Mouse (Mus musculus) intestine, embryonic 15.5 days (tissue): ENCODE measurements at regions not wholly inside any gene's neighbourhood (a gene's known extent, or its start where the extent isn't known, plus 50 kb on each side); places are given as distances from the start of the nearest gene placed in this dataset.

ENCODE experiments used
- ATAC-seq: fragments of 200-750 bp; cut with Nextera tagmentation; 2 replicates; pipeline ENCODE4 v1.8.0; 2017; ENCODE audit warnings: moderate TSS enrichment, moderate library complexity
- H3K27ac ChIP-seq: fragments of 300-500 bp; sonication (generic); 2 replicates; pipeline ENCODE4 v1.5.1; 2015; ENCODE audit warnings: mild to moderate bottlenecking, inconsistent platforms
- H3K27me3 ChIP-seq: fragments of 300-500 bp; sonication (generic); replicated peaks from 2 replicates; pipeline ENCODE4 v1.6.1; 2015; ENCODE audit warnings: inconsistent platforms
- H3K36me3 ChIP-seq: fragments of 300-500 bp; sonication (generic); 2 replicates; pipeline ENCODE4 v1.6.1; 2015; ENCODE audit warnings: inconsistent platforms
- H3K4me1 ChIP-seq: fragments of 300-500 bp; sonication (generic); replicated peaks from 2 replicates; pipeline ENCODE4 v1.6.1; 2015; ENCODE audit warnings: inconsistent platforms
- H3K4me2 ChIP-seq: fragments of 300-500 bp; sonication (generic); replicated peaks from 2 replicates; pipeline ENCODE4 v1.6.1; 2015; ENCODE audit warnings: mild to moderate bottlenecking, inconsistent platforms
- H3K4me3 ChIP-seq: fragments of 300-500 bp; sonication (generic); replicated peaks from 2 replicates; pipeline ENCODE4 v1.5.1; 2015; ENCODE audit warnings: inconsistent platforms
- H3K9ac ChIP-seq: fragments of 300-500 bp; sonication (generic); 2 replicates; pipeline ENCODE4 v1.6.1; 2015; ENCODE audit warnings: inconsistent platforms
- H3K9me3 ChIP-seq: fragments of 300-500 bp; sonication (generic); 2 replicates; pipeline ENCODE4 v1.6.1; 2016; ENCODE audit warnings: inconsistent platforms
- WGBS: fragments of 180-500 bp; shearing (Covaris S2); methylation state at CpG from one replicate; pipeline ENCODE4 v1.1.7; 2015; 5-methylcytosine and 5-hydroxymethylcytosine counted together

DNA sequence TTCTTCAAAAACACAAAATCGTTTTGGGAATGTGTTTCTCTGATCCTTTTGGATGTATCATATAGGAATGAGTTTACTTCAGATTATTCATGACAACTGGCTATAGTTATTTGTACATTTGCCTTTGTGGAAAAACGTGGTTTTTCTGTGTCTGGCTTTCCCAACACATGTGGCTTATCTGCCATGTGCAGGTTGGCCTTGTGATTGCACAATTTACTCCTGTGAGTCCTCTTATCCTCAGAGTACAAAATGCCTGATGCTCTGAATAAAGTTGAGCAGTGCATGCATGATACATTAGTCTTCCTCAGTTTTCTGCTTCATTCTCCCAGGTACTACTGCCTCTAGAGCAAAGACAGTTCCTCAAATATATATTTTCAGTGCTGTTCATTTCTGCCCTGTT is 881.6 kb downstream of the Lrfn5 start:
- no peak overlapping the region for H3K4me3 ChIP-seq

GRCm38 (mm10) chr12:62428692-62429091 is 905.7 kb downstream of the Lrfn5 start:
- Histone ChIP-seq H3K27me3 (no peaks in the 10 kb centered on the region), H3K9ac (no peak overlapping the region), H3K9me3 (no peaks in the 10 kb centered on the region), H3K4me2 (no peak overlapping the region), H3K4me3 (no peak overlapping the region), H3K27ac (no peak overlapping the region), H3K36me3 (no peaks in the 10 kb centered on the region), H3K4me1 (no peaks in the 10 kb centered on the region)
- 40% methylated on average over 2 of the region's 2 CpGs for WGBS
- no peak for ATAC-seq

More for the DNA sequence above, 881.6 kb downstream of the Lrfn5 start:
- no peaks in the 10 kb centered on the region for H3K27me3 ChIP-seq
- no peak overlapping the region for H3K27ac ChIP-seq
- H3K36me3 ChIP-seq = no peaks in the 10 kb centered on the region
- H3K4me1 ChIP-seq = no peaks in the 10 kb centered on the region
- H3K9me3 ChIP-seq = no peaks in the 10 kb centered on the region
- H3K9ac ChIP-seq = no peak overlapping the region
- no peak overlapping the region for H3K4me2 ChIP-seq
- WGBS = 60% methylated on average over 2 of the region's 2 CpGs
- no peak for ATAC-seq

GRCm38 (mm10) chr12:62450618-62451017 is 927.7 kb downstream of the Lrfn5 start:
- no peak overlapping the region for H3K4me2 ChIP-seq
- H3K9me3 ChIP-seq = no peaks in the 10 kb centered on the region
- H3K4me1 ChIP-seq = no peaks in the 10 kb centered on the region
- no peak overlapping the region for H3K9ac ChIP-seq
- no peak overlapping the region for H3K27ac ChIP-seq
- ATAC-seq = no peak
- no peaks in the 10 kb centered on the region for H3K36me3 ChIP-seq
- no peak overlapping the region for H3K4me3 ChIP-seq
- H3K27me3 ChIP-seq = no peaks in the 10 kb centered on the region
- WGBS = 84% methylated on average over 1 of the region's 1 CpGs

DNA sequence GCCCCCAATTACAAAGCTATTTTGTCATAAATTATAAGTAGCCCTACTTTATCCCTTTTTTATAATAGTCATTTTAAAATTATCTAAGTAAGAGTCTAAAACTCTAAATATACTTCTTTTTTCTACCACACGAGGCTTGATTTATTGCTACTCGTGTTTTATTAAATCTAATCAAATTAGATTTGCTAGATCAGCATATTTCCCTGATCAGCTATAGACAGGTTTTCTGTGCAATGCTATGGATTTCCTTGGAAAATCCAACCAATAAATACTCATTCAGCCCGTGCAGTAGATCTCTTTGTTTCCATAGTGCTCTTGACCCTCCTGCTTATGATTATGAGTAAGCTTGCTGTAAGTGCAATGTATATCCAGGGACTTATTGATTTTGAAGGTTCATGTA is 960.4 kb downstream of the Lrfn5 start:
- Histone ChIP-seq H3K27ac (no peak overlapping the region), H3K9me3 (no peaks in the 10 kb centered on the region), H3K27me3 (no peaks in the 10 kb centered on the region), H3K4me1 (no peaks in the 10 kb centered on the region), H3K4me2 (no peak overlapping the region), H3K4me3 (no peak overlapping the region), H3K9ac (no peak overlapping the region), H3K36me3 (no peaks in the 10 kb centered on the region)
- WGBS = 74% methylated on average over 3 of the region's 3 CpGs
- no peak for ATAC-seq

DNA sequence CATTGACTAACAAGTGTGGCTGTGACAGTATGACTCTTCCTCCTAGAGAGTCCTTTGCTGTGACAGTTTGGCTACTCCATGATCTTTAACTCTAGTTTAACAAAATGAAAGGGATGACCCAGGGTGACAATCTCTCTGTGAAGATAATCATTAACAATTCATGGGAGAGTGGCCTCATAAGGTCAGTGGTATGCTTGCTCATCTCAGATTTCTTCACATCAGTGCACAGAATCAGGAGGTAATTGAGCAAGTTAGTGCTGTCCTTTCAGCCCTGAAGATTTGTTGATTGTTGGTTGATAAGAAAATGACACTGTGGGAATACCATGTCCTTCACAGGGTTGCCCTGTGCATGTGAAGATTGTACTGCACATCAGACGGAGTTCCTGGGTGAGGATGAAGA is 1005.6 kb downstream of the Lrfn5 start:
- ATAC-seq = no peak
- Histone ChIP-seq H3K27ac (no peak overlapping the region), H3K27me3 (no peaks in the 10 kb centered on the region), H3K4me3 (no peak overlapping the region), H3K4me2 (no peak overlapping the region), H3K4me1 (no peaks in the 10 kb centered on the region), H3K9ac (no peak overlapping the region), H3K36me3 (no peaks in the 10 kb centered on the region), H3K9me3 (no peaks in the 10 kb centered on the region)
- WGBS = 50% methylated on average over 1 of the region's 1 CpGs

- no peak for ATAC-seq
- 75% methylated on average over 2 of the region's 2 CpGs for WGBS
Observed at GRCm38 (mm10) chr12:62552384-62552783, 1029.4 kb downstream of the Lrfn5 start.

GRCm38 (mm10) chr12:62554622-62555021 is 1031.7 kb downstream of the Lrfn5 start:
- Histone ChIP-seq H3K27me3 (no peaks in the 10 kb centered on the region), H3K4me1 (no peaks in the 10 kb centered on the region), H3K4me2 (no peak overlapping the region), H3K4me3 (no peak overlapping the region), H3K9me3 (no peaks in the 10 kb centered on the region), H3K27ac (no peak overlapping the region), H3K9ac (no peak overlapping the region), H3K36me3 (no peaks in the 10 kb centered on the region)
- no peak for ATAC-seq

More at GRCm38 (mm10) chr12:62552384-62552783, 1029.4 kb downstream of the Lrfn5 start:
- Histone ChIP-seq H3K27ac (no peak overlapping the region), H3K4me1 (no peaks in the 10 kb centered on the region), H3K4me3 (no peak overlapping the region), H3K4me2 (no peak overlapping the region), H3K9ac (no peak overlapping the region), H3K36me3 (no peaks in the 10 kb centered on the region), H3K9me3 (no peaks in the 10 kb centered on the region), H3K27me3 (no peaks in the 10 kb centered on the region)

DNA sequence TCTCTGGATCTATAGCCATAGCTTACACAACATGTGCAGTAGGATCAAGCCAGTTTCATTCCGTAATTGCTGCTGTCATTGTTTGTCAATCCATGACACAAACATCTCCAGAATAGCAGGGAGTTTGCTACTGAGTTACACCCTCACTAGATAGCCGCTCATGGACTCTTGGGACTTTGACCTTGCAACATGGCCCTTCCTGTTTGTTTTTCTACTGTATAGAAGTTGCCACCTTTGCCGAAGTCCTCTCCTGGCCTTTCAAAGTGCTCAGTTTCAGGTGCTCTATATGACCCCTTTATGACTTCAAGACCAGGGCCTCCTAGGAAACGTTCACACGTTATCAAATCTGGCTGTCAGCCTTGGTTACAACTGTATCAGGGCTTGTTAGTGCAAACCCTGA is 1040.8 kb downstream of the Lrfn5 start:
- Histone ChIP-seq H3K27me3 (no peaks in the 10 kb centered on the region), H3K27ac (no peak overlapping the region), H3K36me3 (no peaks in the 10 kb centered on the region), H3K4me1 (no peaks in the 10 kb centered on the region), H3K4me3 (no peak overlapping the region), H3K4me2 (no peak overlapping the region), H3K9me3 (no peaks in the 10 kb centered on the region), H3K9ac (no peak overlapping the region)
- ATAC-seq = peak; percentile 66
- WGBS = 68% methylated on average over 5 of the region's 5 CpGs
